Mouse (Mus musculus): Measurements from ENCODE around the gene Tcte2. TPM values are rescaled to one million over a fixed set of nuclear protein-coding genes. Genes with fewer than 3 reads are reported as not detected.

The Tcte2 gene
- polyA plus RNA-seq, 1 experiment from 2014 or later, result 14.9 TPM

DNA sequence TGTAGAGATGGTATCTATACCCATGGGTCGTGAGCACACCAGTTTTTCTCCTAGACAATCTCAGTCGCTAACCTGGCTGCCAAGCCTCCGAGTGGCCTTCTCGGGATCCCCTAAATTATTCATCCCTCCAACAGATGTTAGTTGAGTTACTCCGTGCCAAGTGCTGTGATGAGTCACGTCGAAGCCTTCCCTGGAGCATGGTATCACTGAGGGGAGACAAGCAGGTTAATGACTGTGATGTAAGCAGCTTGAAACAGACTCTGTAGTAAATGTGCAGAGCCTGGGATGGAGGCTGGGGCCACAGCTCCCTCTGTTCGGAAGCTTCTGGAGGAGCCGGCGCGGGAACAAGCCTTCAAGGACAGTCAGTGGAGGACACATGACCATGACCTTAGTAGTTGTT, 44.2 kb downstream of the Tcte2 start:
- WGBS, result 79% methylated on average over 11 of the region's 11 CpGs
- no peaks in the 10 kb centered on the region for H3K9me3 ChIP-seq (ENCODE audit: control insufficient read depth, low read length)
- no peaks in the 10 kb centered on the region for H3K27me3 ChIP-seq (replicated peaks; ENCODE audit: control insufficient read depth, insufficient read depth, low read length)
- no peak overlapping the region for H3K9ac ChIP-seq (ENCODE audit: low read depth, low read length)
- H3K4me3 ChIP-seq (ENCODE audit: low read length), result no peak overlapping the region
- H3K4me1 ChIP-seq (ENCODE audit: control insufficient read depth, insufficient read depth, low read depth, low read length), result no peaks in the 10 kb centered on the region
- no peak overlapping the region for H3K27ac ChIP-seq (ENCODE audit: low read depth, low read length)
- no peak for ATAC-seq
- H3K36me3 ChIP-seq (ENCODE audit: control insufficient read depth, insufficient read depth, low read length), result no peaks in the 10 kb centered on the region
- no peak overlapping the region for H3K4me2 ChIP-seq (ENCODE audit: low read length)

DNA sequence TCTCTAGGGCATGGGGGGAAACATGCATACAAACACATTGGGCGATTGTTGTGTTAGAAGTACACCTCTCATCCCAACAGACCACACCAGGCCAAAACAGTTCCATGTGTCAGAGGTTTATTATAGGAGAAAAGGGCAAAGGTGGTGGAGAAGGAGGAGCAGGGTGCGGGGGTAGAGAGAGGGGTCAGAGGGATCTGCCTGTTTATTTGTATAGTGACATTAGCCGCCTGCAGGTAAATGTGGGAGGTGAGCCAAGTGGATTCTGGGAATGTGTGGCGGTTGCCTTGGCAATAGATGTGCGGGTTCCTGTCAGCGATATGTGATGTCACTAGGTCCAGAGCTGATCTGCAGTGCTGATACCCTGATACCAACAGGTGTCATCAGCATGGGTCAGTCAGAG, 45.3 kb downstream of the Tcte2 start:
- Histone ChIP-seq H3K4me3 (ENCODE audit: low read length) (no peak overlapping the region), H3K9ac (ENCODE audit: low read depth, low read length) (no peak overlapping the region), H3K27me3 (replicated peaks; ENCODE audit: control insufficient read depth, insufficient read depth, low read length) (no peaks in the 10 kb centered on the region), H3K36me3 (ENCODE audit: control insufficient read depth, insufficient read depth, low read length) (no peaks in the 10 kb centered on the region), H3K9me3 (ENCODE audit: control insufficient read depth, low read length) (no peaks in the 10 kb centered on the region), H3K27ac (ENCODE audit: low read depth, low read length) (no peak overlapping the region), H3K4me2 (ENCODE audit: low read length) (no peak overlapping the region), H3K4me1 (ENCODE audit: control insufficient read depth, insufficient read depth, low read depth, low read length) (no peaks in the 10 kb centered on the region)
- 93% methylated on average over 6 of the region's 6 CpGs for WGBS
- no peak for ATAC-seq

DNA sequence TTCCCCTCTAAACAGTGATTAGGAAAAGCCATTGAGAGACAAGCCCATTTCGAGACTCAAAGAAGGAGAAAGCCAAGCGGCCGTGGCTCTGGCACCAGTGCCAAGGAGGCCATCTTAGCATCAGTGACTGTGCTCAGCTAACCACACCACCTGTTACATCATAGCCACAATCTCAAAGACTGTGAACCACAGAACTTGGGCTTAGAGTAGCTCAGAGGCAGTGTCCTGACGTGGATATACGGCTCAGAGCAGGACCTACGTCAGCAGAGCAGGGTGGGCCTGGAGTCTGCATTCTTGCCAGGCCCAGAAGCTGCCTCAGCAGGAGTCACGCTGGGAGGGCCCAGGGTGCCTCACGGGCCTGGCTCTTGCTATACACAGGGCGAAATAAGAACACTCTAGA, 46.1 kb downstream of the Tcte2 start:
- Histone ChIP-seq H3K4me2 (ENCODE audit: low read length) (no peak overlapping the region), H3K27ac (ENCODE audit: low read depth, low read length) (no peak overlapping the region), H3K36me3 (ENCODE audit: control insufficient read depth, insufficient read depth, low read length) (no peaks in the 10 kb centered on the region), H3K9ac (ENCODE audit: low read depth, low read length) (no peak overlapping the region), H3K4me3 (ENCODE audit: low read length) (no peak overlapping the region), H3K9me3 (ENCODE audit: control insufficient read depth, low read length) (no peaks in the 10 kb centered on the region), H3K27me3 (replicated peaks; ENCODE audit: control insufficient read depth, insufficient read depth, low read length) (no peaks in the 10 kb centered on the region), H3K4me1 (ENCODE audit: control insufficient read depth, insufficient read depth, low read depth, low read length) (no peaks in the 10 kb centered on the region)
- WGBS, result 81% methylated on average over 9 of the region's 9 CpGs
- ATAC-seq, result peak; percentile 21; the same call in 1 of the 2 replicates

DNA sequence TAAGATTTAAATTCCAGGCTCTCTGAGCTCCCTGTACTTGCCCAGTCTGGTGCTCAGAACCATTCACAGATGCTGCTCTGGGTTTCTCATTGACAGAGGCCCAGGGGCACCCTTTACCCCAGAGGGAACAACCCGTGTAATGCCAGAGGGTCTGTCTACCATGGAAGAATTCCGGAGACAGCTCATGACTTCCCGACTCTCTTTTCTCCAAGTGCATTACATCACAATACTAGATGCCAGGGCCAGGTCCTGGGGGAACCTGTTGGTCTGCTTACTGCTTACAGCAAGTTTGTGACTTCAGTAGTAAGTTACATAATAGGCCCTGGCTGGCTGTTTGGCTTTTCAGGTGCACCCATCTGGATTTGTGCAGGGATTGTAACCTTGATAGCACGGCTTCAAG, 47.0 kb downstream of the Tcte2 start:
- no peaks in the 10 kb centered on the region for H3K27me3 ChIP-seq (replicated peaks; ENCODE audit: control insufficient read depth, insufficient read depth, low read length)
- no peak for ATAC-seq
- no peak overlapping the region for H3K27ac ChIP-seq (ENCODE audit: low read depth, low read length)
- WGBS, result 59% methylated on average over 4 of the region's 4 CpGs
- H3K4me1 ChIP-seq (ENCODE audit: control insufficient read depth, insufficient read depth, low read depth, low read length), result no peaks in the 10 kb centered on the region
- no peaks in the 10 kb centered on the region for H3K36me3 ChIP-seq (ENCODE audit: control insufficient read depth, insufficient read depth, low read length)
- H3K4me2 ChIP-seq (ENCODE audit: low read length), result no peak overlapping the region
- H3K4me3 ChIP-seq (ENCODE audit: low read length), result no peak overlapping the region
- H3K9ac ChIP-seq (ENCODE audit: low read depth, low read length), result no peak overlapping the region
- no peaks in the 10 kb centered on the region for H3K9me3 ChIP-seq (ENCODE audit: control insufficient read depth, low read length)

DNA sequence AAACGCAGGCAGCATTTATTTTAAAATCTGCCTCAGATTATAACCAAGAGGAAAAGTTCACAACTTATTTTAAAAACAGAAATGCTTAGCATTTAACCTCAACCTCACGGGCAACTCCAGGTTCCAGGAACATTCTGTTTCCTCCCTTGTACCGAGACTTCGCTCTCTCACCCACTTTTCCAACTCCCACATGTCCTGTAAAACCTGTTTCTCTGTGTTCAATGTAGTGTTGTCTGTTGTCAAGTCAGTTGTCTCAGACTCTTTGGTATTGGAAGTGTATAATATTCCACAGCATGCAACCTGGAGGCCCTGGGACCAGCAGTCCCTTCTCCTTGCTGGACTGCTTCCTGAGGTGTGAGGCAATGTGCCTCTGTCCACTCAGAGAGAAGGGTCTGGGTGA, 47.5 kb downstream of the Tcte2 start:
- Histone ChIP-seq H3K27ac (ENCODE audit: low read depth, low read length) (no peak overlapping the region), H3K4me3 (ENCODE audit: low read length) (no peak overlapping the region), H3K36me3 (ENCODE audit: control insufficient read depth, insufficient read depth, low read length) (no peaks in the 10 kb centered on the region), H3K4me2 (ENCODE audit: low read length) (no peak overlapping the region), H3K9me3 (ENCODE audit: control insufficient read depth, low read length) (no peaks in the 10 kb centered on the region), H3K4me1 (ENCODE audit: control insufficient read depth, insufficient read depth, low read depth, low read length) (no peaks in the 10 kb centered on the region), H3K9ac (ENCODE audit: low read depth, low read length) (no peak overlapping the region), H3K27me3 (replicated peaks; ENCODE audit: control insufficient read depth, insufficient read depth, low read length) (no peaks in the 10 kb centered on the region)
- no peak for ATAC-seq
- WGBS, result 95% methylated on average over 4 of the region's 4 CpGs

DNA sequence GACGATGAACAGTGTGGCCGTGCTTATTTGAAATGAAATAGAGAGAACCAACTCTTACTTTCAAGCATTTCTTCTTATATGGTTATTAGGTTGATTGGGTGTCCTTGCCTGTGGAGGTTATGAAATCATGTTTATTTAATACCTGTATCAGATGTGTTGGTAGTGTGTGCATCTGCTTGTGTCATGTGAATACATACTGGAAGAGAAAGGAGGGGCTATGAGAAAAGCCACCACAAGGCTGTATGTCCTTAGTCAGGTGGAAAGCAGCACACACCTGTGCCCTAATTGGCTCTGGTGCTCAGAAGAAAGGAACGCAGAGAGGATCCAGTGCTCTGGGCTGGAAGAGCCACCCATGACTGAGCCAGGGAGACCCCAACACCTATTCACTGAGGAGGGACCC, 49.1 kb downstream of the Tcte2 start:
- H3K9ac ChIP-seq (ENCODE audit: low read depth, low read length), result no peak overlapping the region
- no peak overlapping the region for H3K27ac ChIP-seq (ENCODE audit: low read depth, low read length)
- ATAC-seq, result no peak
- H3K4me3 ChIP-seq (ENCODE audit: low read length), result no peak overlapping the region
- H3K4me2 ChIP-seq (ENCODE audit: low read length), result no peak overlapping the region
- no peaks in the 10 kb centered on the region for H3K36me3 ChIP-seq (ENCODE audit: control insufficient read depth, insufficient read depth, low read length)
- no peaks in the 10 kb centered on the region for H3K9me3 ChIP-seq (ENCODE audit: control insufficient read depth, low read length)
- WGBS, result 89% methylated on average over 3 of the region's 3 CpGs
- H3K27me3 ChIP-seq (replicated peaks; ENCODE audit: control insufficient read depth, insufficient read depth, low read length), result no peaks in the 10 kb centered on the region
- H3K4me1 ChIP-seq (ENCODE audit: control insufficient read depth, insufficient read depth, low read depth, low read length), result no peaks in the 10 kb centered on the region

DNA sequence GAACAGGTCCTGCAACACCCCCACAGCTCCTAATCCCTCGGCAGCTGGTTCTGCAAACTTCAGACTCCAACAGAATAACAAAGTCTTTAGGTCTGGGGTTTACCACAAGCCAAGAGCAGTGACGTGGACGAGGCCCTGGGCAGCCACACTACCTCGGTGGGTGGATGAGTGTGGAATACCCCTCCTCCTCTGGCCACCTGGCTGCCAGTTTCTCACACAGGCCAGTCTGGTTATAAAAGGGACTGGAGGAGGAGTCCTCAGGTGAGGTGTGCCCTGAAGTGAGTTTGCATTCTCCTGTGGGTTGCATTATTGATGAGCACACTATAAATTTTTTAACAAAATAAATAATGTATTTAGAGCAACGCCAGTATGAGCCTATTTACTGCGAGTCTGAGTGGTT, 49.5 kb downstream of the Tcte2 start:
- H3K9ac ChIP-seq (ENCODE audit: low read depth, low read length), result no peak overlapping the region
- no peaks in the 10 kb centered on the region for H3K9me3 ChIP-seq (ENCODE audit: control insufficient read depth, low read length)
- H3K4me2 ChIP-seq (ENCODE audit: low read length), result no peak overlapping the region
- 0 out of 2 replicates have a peak, but pooled peaks have one; percentile 16 for ATAC-seq
- H3K27me3 ChIP-seq (replicated peaks; ENCODE audit: control insufficient read depth, insufficient read depth, low read length), result no peaks in the 10 kb centered on the region
- H3K4me1 ChIP-seq (ENCODE audit: control insufficient read depth, insufficient read depth, low read depth, low read length), result no peaks in the 10 kb centered on the region
- 81% methylated on average over 6 of the region's 6 CpGs for WGBS
- H3K27ac ChIP-seq (ENCODE audit: low read depth, low read length), result no peak overlapping the region
- H3K36me3 ChIP-seq (ENCODE audit: control insufficient read depth, insufficient read depth, low read length), result no peaks in the 10 kb centered on the region
- no peak overlapping the region for H3K4me3 ChIP-seq (ENCODE audit: low read length)

DNA sequence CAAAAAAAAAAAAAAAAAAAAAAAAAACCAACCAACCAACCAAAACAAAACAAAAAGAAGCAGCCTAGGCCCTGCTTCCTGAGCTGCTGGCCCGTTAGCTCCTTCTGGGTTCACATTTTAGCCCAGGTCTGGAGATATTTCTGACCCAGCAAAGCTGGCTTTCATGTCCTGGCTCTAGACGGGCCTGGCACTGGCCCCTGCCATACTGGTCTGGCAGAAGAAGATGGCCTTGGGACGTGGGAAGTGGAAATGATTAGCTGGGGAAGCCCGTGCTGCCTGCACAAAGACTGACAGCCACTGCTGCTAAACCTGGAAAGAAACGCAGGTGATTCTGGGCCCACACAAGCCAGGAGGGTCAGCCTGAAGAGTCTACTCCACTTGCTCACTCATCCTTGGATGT, 50.5 kb downstream of the Tcte2 start:
- Histone ChIP-seq H3K27me3 (replicated peaks; ENCODE audit: control insufficient read depth, insufficient read depth, low read length) (no peaks in the 10 kb centered on the region), H3K4me1 (ENCODE audit: control insufficient read depth, insufficient read depth, low read depth, low read length) (no peaks in the 10 kb centered on the region), H3K27ac (ENCODE audit: low read depth, low read length) (no peak overlapping the region), H3K4me2 (ENCODE audit: low read length) (no peak overlapping the region), H3K36me3 (ENCODE audit: control insufficient read depth, insufficient read depth, low read length) (no peaks in the 10 kb centered on the region), H3K9me3 (ENCODE audit: control insufficient read depth, low read length) (no peaks in the 10 kb centered on the region), H3K9ac (ENCODE audit: low read depth, low read length) (no peak overlapping the region), H3K4me3 (ENCODE audit: low read length) (no peak overlapping the region)
- WGBS, result 87% methylated on average over 5 of the region's 5 CpGs
- no peak for ATAC-seq

DNA sequence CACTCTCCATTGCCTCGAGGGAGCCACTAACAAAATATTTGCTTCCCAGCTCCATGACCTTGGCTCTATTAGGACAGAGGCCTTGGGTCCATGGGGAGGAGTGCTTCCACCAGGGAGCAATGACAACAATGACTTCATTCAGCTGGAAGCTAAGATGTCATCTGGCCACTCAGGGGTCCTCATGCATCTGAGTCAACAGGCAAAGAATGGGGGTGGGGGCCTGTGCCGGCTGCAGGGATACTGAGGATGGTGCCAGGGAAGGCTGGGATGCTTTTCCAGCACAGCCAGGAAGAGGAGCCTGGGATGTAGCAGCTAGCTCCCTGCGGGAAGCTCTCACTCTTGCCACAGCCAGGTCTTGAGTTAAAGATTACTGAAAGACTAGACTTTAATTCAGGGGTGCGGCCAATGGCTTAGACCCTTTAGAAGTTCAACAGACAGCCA, 56.1 kb downstream of the Tcte2 start:
- Histone ChIP-seq H3K36me3 (ENCODE audit: control insufficient read depth, insufficient read depth, low read length) (no peaks in the 10 kb centered on the region), H3K9ac (ENCODE audit: low read depth, low read length) (no peak overlapping the region), H3K27me3 (replicated peaks; ENCODE audit: control insufficient read depth, insufficient read depth, low read length) (no peaks in the 10 kb centered on the region), H3K4me3 (ENCODE audit: low read length) (no peak overlapping the region), H3K4me2 (ENCODE audit: low read length) (no peak overlapping the region), H3K4me1 (ENCODE audit: control insufficient read depth, insufficient read depth, low read depth, low read length) (peaks cover 5% of the 10 kb centered on the region), H3K9me3 (ENCODE audit: control insufficient read depth, low read length) (no peaks in the 10 kb centered on the region), H3K27ac (ENCODE audit: low read depth, low read length) (no peak overlapping the region)
- ATAC-seq, result peak; percentile 40; the same call in 1 of the 2 replicates
- WGBS, result 21% methylated on average over 4 of the region's 4 CpGs
